Mouse (Mus musculus): ENCODE measurements at regions not wholly inside any gene's neighbourhood (a gene's known extent, or its start where the extent isn't known, plus 50 kb on each side); places are given as distances from the start of the nearest gene placed in this dataset.

GRCm38 (mm10) chr16:31580779-31581178 lies 82.5 kb upstream of the Dlg1 start:
- Histone ChIP-seq H3K9ac (replicated peaks; ENCODE audit: low read length, poor library complexity, severe bottlenecking) (no peak overlapping the region), H3K4me3 (ENCODE audit: low read depth, low read length) (no peak overlapping the region), H3K9me3 (ENCODE audit: low read length) (no peaks in the 10 kb centered on the region), H3K27me3 (ENCODE audit: insufficient read depth, low read length) (no peaks in the 10 kb centered on the region), H3K27ac (ENCODE audit: low read depth, low read length) (no peak overlapping the region), H3K36me3 (ENCODE audit: insufficient read depth, low read length) (no peaks in the 10 kb centered on the region), H3K4me1 (ENCODE audit: insufficient read depth, low read length) (no peaks in the 10 kb centered on the region), H3K4me2 (ENCODE audit: low read depth, low read length, poor library complexity, severe bottlenecking) (no peak overlapping the region)
- 77% methylated on average over 6 of the region's 6 CpGs for WGBS
- ATAC-seq (ENCODE audit: low FRiP score): no peak
- DNase-seq (ENCODE audit: low spot score): peak; percentile 51
- no peak for TF ChIP-seq CTCF (IDR thresholded peaks at IDR 0.05)

GRCm38 (mm10) chr16:31582885-31583284 lies 80.4 kb upstream of the Dlg1 start:
- no peak overlapping the region for H3K4me2 ChIP-seq (ENCODE audit: low read depth, low read length, poor library complexity, severe bottlenecking)
- no peak overlapping the region for H3K4me3 ChIP-seq (ENCODE audit: low read depth, low read length)
- no peaks in the 10 kb centered on the region for H3K9me3 ChIP-seq (ENCODE audit: low read length)
- no peak overlapping the region for H3K27ac ChIP-seq (ENCODE audit: low read depth, low read length)
- WGBS: 91% methylated on average over 4 of the region's 4 CpGs
- no peaks in the 10 kb centered on the region for H3K27me3 ChIP-seq (ENCODE audit: insufficient read depth, low read length)
- no peak for TF ChIP-seq CTCF (IDR thresholded peaks at IDR 0.05)
- H3K4me1 ChIP-seq (ENCODE audit: insufficient read depth, low read length): no peaks in the 10 kb centered on the region
- no peaks in the 10 kb centered on the region for H3K36me3 ChIP-seq (ENCODE audit: insufficient read depth, low read length)
- ATAC-seq (ENCODE audit: low FRiP score): no peak
- no peak for DNase-seq (ENCODE audit: low spot score)
- no peak overlapping the region for H3K9ac ChIP-seq (replicated peaks; ENCODE audit: low read length, poor library complexity, severe bottlenecking)

GRCm38 (mm10) chr16:31583627-31584026 lies 79.6 kb upstream of the Dlg1 start:
- no peak overlapping the region for H3K27ac ChIP-seq (ENCODE audit: low read depth, low read length)
- WGBS: 84% methylated on average over 2 of the region's 2 CpGs
- no peaks in the 10 kb centered on the region for H3K9me3 ChIP-seq (ENCODE audit: low read length)
- no peak overlapping the region for H3K4me3 ChIP-seq (ENCODE audit: low read depth, low read length)
- DNase-seq (ENCODE audit: low spot score): no peak
- H3K4me2 ChIP-seq (ENCODE audit: low read depth, low read length, poor library complexity, severe bottlenecking): no peak overlapping the region
- H3K27me3 ChIP-seq (ENCODE audit: insufficient read depth, low read length): no peaks in the 10 kb centered on the region
- H3K4me1 ChIP-seq (ENCODE audit: insufficient read depth, low read length): no peaks in the 10 kb centered on the region
- no peak for TF ChIP-seq CTCF (IDR thresholded peaks at IDR 0.05)
- H3K9ac ChIP-seq (replicated peaks; ENCODE audit: low read length, poor library complexity, severe bottlenecking): no peak overlapping the region
- no peaks in the 10 kb centered on the region for H3K36me3 ChIP-seq (ENCODE audit: insufficient read depth, low read length)
- no peak for ATAC-seq (ENCODE audit: low FRiP score)

- Histone ChIP-seq H3K4me1 (ENCODE audit: insufficient read depth, low read length) (no peaks in the 10 kb centered on the region), H3K27ac (ENCODE audit: low read depth, low read length) (no peak overlapping the region), H3K9me3 (ENCODE audit: low read length) (no peaks in the 10 kb centered on the region), H3K9ac (replicated peaks; ENCODE audit: low read length, poor library complexity, severe bottlenecking) (no peak overlapping the region), H3K27me3 (ENCODE audit: insufficient read depth, low read length) (no peaks in the 10 kb centered on the region), H3K4me2 (ENCODE audit: low read depth, low read length, poor library complexity, severe bottlenecking) (no peak overlapping the region), H3K36me3 (ENCODE audit: insufficient read depth, low read length) (no peaks in the 10 kb centered on the region), H3K4me3 (ENCODE audit: low read depth, low read length) (no peak overlapping the region)
- no peak for DNase-seq (ENCODE audit: low spot score)
- 64% methylated on average over 4 of the region's 4 CpGs for WGBS
- TF ChIP-seq CTCF (IDR thresholded peaks at IDR 0.05): no peak
- no peak for ATAC-seq (ENCODE audit: low FRiP score)
These were observed 78.9 kb upstream of the Dlg1 start for GRCm38 (mm10) chr16:31584216-31584823.

- Histone ChIP-seq H3K36me3 (ENCODE audit: insufficient read depth, low read length) (no peaks in the 10 kb centered on the region), H3K4me3 (ENCODE audit: low read depth, low read length) (no peak overlapping the region), H3K4me1 (ENCODE audit: insufficient read depth, low read length) (peaks cover 6% of the 10 kb centered on the region; the same call in 1 of the 2 replicates), H3K27ac (ENCODE audit: low read depth, low read length) (no peak overlapping the region), H3K27me3 (ENCODE audit: insufficient read depth, low read length) (no peaks in the 10 kb centered on the region), H3K9ac (replicated peaks; ENCODE audit: low read length, poor library complexity, severe bottlenecking) (no peak overlapping the region), H3K4me2 (ENCODE audit: low read depth, low read length, poor library complexity, severe bottlenecking) (no peak overlapping the region), H3K9me3 (ENCODE audit: low read length) (no peaks in the 10 kb centered on the region)
- TF ChIP-seq CTCF (IDR thresholded peaks at IDR 0.05): no peak
- DNase-seq (ENCODE audit: low spot score): no peak
- WGBS: 76% methylated on average over 1 of the region's 1 CpGs
- ATAC-seq (ENCODE audit: low FRiP score): no peak
These were observed 76.2 kb upstream of the Dlg1 start for GRCm38 (mm10) chr16:31587036-31587435.

GRCm38 (mm10) chr16:31589576-31589975 lies 73.7 kb upstream of the Dlg1 start:
- DNase-seq (ENCODE audit: low spot score) (no peak), ATAC-seq (ENCODE audit: low FRiP score) (no peak)
- WGBS: 21% methylated on average over 6 of the region's 6 CpGs
- Histone ChIP-seq H3K9me3 (ENCODE audit: low read length) (no peaks in the 10 kb centered on the region), H3K4me1 (ENCODE audit: insufficient read depth, low read length) (peaks cover 14% of the 10 kb centered on the region), H3K36me3 (ENCODE audit: insufficient read depth, low read length) (no peaks in the 10 kb centered on the region), H3K27ac (ENCODE audit: low read depth, low read length) (no peak overlapping the region), H3K9ac (replicated peaks; ENCODE audit: low read length, poor library complexity, severe bottlenecking) (0 out of 2 replicates have a peak overlapping the region, but pooled peaks have one; percentile 19), H3K27me3 (ENCODE audit: insufficient read depth, low read length) (no peaks in the 10 kb centered on the region), H3K4me2 (ENCODE audit: low read depth, low read length, poor library complexity, severe bottlenecking) (no peak overlapping the region), H3K4me3 (ENCODE audit: low read depth, low read length) (no peak overlapping the region)
- TF ChIP-seq CTCF (IDR thresholded peaks at IDR 0.05): no peak

All from midbrain, postnatal 0 days (tissue).